Mouse (Mus musculus) C2C12 (cell line): ENCODE results near the gene Adm2.

Experiments used
- CTCF ChIP-seq: IDR thresholded peaks from one replicate; pipeline ENCODE4 v1.5.1; 2011; ENCODE audit not compliant: control insufficient read depth, insufficient read depth, insufficient read length
- MAX ChIP-seq: IDR thresholded peaks from one replicate; pipeline ENCODE4 v1.6.1; 2011; ENCODE audit warnings: mild to moderate bottlenecking, control low read depth
- MYOG ChIP-seq: IDR thresholded peaks from one replicate; pipeline ENCODE4 v1.6.1; 2011; ENCODE audit not compliant: control insufficient read depth, insufficient read length; ENCODE audit errors: extremely low read depth

DNA sequence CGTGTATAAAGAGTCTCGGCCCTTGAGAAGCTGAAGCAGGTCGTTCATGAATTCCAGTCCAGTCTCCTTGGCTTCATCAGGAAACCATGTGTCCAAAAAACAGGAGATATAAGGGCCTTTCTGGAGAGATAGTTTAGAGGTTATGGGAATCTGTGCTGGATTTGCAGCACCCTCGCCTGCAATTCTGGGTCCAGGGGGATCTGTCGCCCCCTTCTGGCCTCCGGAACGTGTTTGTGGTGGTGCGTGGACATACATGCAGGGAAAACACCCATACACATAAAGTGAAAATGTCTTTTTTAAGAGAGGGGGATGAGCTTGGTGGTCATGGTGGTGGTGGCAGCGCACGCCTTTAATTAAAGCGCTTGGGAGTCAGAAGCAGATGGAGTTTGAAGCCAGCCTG, 6.4 kb upstream of the Adm2 start:
- TF ChIP-seq CTCF (peak; percentile 46), MYOG (no peak), MAX (no peak)
